Mouse (Mus musculus) activated CD4-positive, CD25-positive, alpha-beta regulatory T cell, adult 4 months (primary cell): ENCODE results near the gene Shisa7. TPM values are rescaled to one million over a fixed set of nuclear protein-coding genes. Genes with fewer than 3 reads are reported as not detected.
"Not testable (repeated sequence)": the region's sequence is repeated elsewhere in the genome, so short reads cannot be mapped to it uniquely, and the experiment has no call there.

ENCODE experiments used
- ATAC-seq: one replicate; pipeline ENCODE4 v1.8.0; 2017
- polyA plus RNA-seq, 2 experiments: library from polyadenylated mRNA; unstranded; fragments of 100-300 nt; shearing (Covaris generic); gene quantifications; one replicate each; pipeline ENCODE4 v1.2.1; 2017

Shisa7 gene
- polyA plus RNA-seq, 2 experiments from 2014 or later = 0.09 TPM; not detected in 1

DNA sequence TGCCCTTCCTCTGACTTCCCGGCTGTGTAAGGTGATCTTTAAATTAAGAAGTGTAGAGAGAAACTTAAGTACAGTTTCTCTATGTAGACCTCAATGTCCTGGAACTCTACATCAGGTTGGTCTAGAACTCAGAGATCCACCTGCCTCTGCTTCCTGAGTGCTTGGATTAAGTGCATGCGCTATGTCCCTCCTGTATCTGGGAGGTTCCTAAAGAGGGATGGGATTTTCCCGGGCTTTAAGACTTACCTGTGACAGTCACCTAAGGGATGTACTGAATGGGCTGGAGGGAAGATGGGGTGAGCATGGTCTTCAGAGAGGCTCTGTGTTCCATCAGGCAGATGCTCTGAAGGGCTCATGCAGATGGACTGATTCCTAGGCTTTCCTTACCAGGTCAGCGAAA, 50.8 kb downstream of the Shisa7 start:
- no peak for ATAC-seq

DNA sequence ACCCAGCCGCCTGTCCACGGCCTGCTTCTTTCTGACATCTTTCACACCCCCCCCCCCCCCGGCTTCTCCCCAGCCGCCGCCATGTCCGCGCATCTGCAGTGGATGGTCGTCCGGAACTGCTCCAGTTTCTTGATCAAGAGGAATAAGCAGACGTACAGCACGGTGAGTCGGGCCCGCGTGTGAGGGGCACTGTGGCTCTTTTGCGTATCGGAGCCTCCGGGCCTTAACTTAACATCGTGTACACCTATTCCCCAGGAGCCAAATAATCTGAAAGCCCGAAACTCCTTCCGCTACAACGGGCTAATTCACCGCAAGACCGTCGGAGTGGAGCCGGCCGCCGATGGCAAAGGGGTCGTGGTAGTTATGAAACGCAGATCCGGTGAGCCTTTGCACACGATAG, 51.2 kb downstream of the Shisa7 start:
- not testable (repeated sequence) for ATAC-seq

DNA sequence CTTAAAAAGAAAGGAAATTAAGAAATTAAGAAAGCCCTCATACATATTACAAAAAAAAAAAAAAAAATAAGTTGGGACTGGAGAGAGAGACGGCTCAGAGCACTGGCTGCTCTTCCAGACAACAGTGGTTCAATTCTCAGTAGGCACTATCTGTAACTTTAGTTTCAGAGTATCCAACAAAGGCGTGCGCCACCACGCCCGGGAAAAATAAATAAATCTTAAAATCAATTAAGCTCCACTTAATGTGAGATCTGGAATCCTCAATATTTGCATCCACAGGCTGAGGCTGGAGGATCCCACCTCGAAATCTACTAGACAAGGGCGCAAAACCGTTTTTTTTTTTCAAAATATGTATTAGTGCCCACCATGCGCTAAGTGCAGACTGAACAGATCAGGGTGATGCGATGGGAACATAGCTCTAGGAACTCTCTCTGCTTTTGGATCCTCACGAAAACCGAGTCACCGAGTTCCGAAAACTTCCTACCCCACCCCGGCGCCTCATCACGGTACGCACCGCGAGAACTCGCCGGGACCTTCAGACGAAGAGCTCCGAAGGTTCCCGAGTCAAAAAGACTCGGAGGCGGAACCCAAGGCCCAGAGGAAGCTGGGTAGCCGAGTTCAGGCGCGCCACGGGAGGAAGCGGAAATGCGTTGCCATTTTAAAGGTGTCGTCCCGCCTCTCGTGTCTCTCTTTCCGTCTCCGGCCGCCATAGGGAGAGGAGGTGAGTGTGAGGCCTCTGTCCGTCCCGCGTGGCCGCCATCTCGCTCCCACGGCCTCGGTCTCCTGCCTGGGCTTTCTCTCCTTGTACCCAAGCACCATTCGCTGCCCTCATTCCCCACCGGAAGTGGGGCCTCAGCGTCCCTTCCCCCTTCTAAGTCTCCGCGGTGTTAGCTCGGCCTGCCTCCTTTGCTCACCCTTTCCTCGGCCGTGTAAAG, 52.0 kb downstream of the Shisa7 start, which contains the start of gene Rpl28:
Rpl28 (plus strand) TSS at position 597 of the 935 bp plus-strand sequence.
- peak; percentile 92 for ATAC-seq

DNA sequence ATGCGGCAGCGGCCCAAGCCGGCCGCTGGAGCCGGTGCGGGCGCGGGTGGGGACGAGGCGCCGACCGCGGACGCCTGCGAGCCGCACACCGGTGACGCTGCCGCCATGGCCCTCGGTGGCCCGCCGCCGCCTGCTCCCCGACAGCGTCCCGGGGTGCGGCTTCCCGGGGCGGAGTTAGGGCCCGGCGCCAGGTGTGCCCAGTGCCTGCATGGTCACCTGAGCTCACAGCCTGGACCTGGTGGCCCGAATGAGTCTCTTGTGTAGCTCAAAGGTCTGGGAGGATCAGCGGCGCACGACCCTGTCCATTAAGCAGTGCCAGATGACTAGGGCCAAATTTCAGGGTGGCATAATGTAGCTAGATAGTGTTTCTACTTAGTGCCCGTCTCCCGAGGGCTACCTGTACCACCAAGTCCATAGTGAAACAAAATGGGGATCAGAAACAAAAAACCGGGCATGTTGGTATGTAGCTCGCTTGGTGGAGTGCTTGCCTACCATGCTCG, 55.0 kb downstream of the Shisa7 start, which contains the start of gene Tmem238:
Tmem238 (minus strand) TSS at position 221 of the 500 bp plus-strand sequence.
- ATAC-seq = no peak

DNA sequence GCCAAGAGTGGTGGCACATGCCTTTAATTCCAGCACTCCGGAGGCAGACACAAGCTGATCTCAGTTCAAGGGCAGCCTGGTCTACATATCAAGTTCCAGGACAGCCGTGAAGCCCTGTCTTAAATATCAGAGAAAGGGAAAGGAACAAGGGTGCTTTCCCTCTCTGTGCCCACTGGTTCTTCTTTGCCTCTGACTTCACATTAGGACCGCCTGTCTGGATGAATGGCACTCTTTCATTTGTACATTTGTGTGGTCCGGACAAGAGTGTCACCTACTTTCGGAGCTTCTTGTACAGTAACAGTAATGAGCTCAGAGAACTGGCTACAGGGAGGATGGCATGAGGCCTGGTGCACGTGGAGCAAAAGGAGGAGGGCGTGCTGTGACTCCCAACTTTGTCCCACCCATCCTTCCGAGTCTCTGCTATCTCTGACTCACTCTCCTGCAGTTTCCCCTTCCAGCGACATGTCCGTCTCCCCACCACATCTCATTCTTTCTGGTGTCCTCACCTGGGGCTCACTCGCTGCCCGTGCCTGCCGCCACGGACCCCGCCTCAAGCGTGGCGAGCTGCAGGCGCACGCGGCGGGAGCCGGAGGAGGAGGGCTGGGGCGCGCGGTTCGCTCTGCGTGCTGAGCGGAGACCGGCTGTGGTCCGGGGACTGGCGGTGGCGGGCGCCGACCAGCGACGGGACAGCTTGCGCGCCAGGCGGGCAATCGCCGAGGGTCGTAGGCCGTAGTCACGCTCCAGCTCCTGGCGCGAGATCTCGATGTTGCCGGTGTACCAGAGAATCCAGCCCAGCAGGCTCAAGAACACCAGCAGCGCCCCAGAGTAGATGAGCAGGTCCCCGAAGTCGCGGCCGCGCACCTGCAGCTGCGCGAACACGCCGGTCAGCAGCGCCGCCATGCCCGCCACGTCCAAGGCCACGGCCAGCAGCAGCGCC, 55.7 kb downstream of the Shisa7 start:
- ATAC-seq = no peak

DNA sequence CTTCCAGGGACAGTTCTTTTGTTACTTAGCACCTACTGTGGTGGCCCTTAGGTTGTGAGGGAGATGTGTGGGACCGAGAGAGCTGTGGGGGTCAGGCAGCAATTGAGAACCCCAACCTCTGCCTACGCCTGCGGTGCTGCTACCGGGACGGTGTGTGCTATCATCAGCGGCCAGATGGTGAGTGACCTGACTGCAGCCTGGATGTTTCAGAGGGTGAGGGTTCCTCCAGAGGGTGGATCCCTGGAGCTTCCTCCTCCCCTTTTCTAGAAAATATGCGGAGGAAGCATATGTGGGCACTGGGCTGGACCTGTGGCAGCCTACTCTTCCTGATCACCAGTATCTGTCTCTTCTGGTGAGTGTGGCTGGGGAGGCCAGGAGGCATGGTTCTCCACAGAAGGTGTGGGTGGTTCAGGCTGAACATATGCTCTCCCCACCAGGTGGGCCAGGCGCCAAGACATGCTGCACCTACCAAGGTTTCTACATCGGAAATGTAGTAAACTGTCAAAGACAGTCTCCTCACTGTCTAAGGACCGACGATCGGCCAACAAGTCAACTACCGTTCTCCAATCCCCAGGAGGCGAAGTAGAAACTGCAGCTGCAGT, 60.7 kb downstream of the Shisa7 start:
- no peak for ATAC-seq

DNA sequence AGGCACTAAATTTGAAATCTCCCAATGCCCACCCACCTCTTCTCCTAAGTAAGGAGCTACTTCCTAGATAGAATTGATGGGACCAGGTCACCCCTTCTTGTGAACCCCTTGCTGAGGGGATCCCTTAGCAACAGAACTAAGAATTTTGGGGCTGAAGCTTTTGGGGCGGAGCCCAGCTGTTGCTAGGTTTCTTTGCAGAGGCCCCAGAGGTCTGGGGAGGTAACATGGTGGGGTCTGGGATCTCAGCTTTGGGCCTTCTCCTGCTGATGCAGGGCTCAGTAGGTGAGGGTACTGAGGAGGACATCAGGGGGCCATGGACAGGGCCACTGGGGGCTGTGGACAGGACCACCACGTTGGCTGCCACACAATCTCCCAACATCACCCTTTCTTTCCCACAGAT, 61.7 kb downstream of the Shisa7 start, which contains the start of the genes Il11 and Tmem190:
Il11 (minus strand) TSS at position 101 of the 400 bp plus-strand sequence.
Tmem190 (plus strand) TSS at position 179 of the 400 bp plus-strand sequence.
- no peak for ATAC-seq

DNA sequence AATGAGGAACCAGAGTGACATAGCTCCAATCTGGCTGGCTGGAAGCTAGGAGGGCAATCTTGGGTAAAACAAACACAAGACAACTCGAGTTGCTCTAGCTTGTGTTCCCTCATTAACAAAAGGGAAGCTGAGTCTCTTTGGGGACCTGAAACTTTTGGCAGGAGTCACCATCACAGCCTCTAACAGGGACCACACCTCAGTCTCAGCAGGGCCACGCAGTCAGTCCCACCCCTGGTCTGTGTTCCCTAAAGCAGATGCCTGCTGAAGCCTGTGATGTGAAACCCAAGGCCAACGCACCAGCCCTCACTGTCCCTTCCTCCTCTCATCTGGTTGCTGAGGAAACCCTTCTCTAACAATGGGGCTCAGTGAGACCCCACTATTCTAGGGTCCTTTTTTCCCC, 62.4 kb downstream of the Shisa7 start:
- no peak for ATAC-seq

DNA sequence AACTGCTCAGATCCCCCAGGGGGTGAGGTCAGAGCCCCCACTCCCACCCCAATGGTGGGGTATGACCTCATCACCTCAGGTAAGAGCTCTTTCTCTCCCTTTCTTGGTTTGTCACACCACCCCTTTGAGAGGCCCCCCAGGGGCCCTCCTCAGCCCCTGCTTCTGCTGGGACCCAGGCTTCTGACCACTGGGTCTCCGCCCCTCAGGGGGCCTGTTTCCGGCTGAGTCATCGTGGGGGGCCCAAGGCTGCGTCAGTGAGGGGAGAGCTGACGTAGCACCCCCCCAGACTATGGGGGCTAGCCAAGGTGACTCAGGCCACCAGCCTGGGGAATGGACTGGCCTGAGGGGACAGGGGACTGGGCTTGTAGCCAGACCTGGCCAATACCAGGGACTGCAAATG, 64.6 kb downstream of the Shisa7 start:
- no peak for ATAC-seq

DNA sequence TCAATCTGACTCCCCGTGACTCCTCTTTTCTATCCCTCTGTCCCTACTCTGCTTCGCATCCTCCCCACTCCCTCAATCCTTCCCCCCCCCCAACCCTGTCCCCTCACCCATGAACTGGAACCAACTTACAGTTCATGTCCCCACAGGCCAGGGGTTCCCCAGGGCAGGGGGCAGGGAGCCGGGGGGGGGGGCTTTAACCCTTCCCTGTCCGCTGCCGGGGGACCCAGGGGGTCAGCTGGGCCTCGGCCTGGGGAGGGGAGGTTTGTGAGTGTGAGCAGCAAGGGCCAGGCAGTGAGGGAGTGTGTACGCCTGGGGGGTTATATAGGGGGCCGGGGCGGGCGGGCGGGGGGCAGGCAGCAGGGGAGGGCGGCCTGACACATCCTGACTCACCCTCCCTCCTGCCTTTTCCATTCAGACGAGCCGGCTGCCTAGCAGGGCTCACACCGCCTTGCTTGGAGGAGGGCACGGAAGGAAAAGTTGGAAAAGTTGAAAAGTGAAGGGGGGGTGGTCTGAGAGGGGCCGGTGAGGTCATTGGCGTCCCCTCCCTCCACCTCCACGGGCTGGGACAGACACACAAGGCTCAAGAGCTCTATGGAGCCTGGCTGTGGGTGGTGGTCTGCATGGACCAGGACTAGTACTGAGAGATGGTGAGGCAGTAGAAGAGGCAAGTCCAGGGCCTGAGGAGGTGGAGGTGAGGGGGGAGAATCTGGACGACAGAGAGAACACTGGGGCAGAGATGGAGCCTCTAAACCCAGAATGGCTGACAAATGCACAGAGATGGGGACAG, 66.5 kb downstream of the Shisa7 start:
- no peak for ATAC-seq

DNA sequence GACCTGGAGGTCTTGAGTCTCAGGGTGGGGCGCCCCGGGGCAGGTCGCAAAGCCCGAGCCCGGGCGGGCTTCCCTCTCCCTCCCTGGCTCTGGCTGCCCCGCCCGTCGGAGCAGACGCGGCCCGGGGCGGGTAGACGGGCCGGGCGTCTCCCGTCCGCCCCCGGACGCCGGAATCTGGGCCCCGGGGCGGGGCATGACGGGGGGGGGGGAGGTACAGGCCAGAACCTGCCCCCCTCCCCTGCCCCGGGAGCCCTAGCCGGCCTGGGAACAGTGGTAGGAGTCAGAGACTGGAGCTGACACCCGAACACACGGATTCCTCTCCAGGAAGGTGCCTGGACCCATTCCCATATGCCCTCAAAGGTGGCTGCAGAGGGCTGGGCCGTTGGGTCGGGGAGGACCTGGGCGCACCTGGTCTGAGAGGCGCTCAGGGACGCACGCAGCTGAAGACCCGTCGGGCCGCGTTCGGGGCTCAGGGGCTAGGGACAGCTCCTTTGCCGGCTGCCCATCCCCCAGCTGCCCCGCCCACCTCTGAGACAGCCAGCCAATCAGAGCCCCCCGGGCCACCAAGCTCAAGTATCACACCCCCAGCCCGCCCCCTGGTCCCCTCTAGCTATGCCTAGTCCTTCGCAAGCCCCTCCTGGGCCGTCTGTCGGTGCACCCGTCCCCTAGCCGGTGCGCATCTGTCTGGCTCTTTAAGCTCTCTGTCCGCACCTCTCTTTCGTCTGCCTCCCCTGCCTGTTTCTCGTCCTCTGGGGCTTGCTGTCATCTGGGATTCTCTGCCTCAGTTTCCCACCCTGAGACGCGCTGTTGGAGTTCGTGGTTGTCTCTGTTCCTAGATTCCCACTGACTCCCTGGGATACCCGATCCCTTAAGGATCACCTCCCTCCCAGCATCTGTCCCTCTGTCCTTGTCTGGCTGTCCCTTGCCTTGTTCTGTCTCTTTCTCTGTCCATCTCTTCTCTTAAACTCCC, 67.3 kb downstream of the Shisa7 start:
- peak; percentile 32 for ATAC-seq

DNA sequence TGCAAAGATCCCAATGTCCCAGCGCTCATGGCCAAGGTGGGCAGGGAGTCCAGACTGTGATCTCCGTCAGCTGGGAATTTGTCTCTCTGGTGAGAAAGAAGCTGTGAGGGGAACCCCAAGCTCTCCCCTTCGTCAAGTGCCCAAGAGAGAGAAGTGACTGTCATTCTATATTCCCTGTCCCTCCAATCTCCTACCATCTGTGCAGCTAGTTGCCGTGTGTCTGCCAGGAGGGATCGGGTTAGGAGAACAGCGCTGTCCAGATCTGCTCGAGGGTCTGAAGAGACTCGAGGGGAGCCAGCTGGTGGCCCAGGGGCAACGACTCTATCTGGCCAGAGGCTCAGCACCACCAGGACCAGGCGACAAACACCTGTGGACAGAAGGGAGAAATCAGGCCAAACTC, 68.4 kb downstream of the Shisa7 start:
- ATAC-seq = no peak

Other genes starting within 250 kb of the Shisa7 start
- not detected for gene Ptprh, start 240.7 kb downstream of the Shisa7 start, polyA plus RNA-seq
- 1 to 10 TPM; 3.0 to 4.1 TPM for gene Tmem86b, start 213.3 kb downstream of the Shisa7 start, polyA plus RNA-seq
- 10 to 100 TPM; 10.6 to 11.1 TPM for gene Ppp6r1, start 185.7 kb downstream of the Shisa7 start, polyA plus RNA-seq
- gene Hspbp1, start 159.6 kb downstream of the Shisa7 start, polyA plus RNA-seq = 10 to 100 TPM; 38.9 to 60.9 TPM
- gene Brsk1, start 154.1 kb downstream of the Shisa7 start, polyA plus RNA-seq = not detected
- not detected for gene Tmem150b, start 119.4 kb downstream of the Shisa7 start, polyA plus RNA-seq
- gene Kmt5c, start 104.6 kb downstream of the Shisa7 start, polyA plus RNA-seq = 10 to 100 TPM; 19.7 to 28.9 TPM
- gene Cox6b2, start 91.6 kb downstream of the Shisa7 start, polyA plus RNA-seq = 1 to 10 TPM; 2.1 to 4.5 TPM
- gene Fam71e2, start 73.4 kb downstream of the Shisa7 start, polyA plus RNA-seq = not detected
- gene Il11, start 61.8 kb downstream of the Shisa7 start, polyA plus RNA-seq = not detected
- gene Tmem190, start 61.8 kb downstream of the Shisa7 start, polyA plus RNA-seq = not detected
- 1 to 10 TPM in 1 of 2 experiments, not detected in 1; 1.2 TPM for gene Tmem238, start 55.0 kb downstream of the Shisa7 start, polyA plus RNA-seq
- gene Rpl28, start 51.8 kb downstream of the Shisa7 start, polyA plus RNA-seq = 100 to 1,000 TPM; 460 to 740 TPM
- 10 to 100 TPM; 39.3 to 43.6 TPM for gene Ube2s, start 32.1 kb downstream of the Shisa7 start, polyA plus RNA-seq
- gene Isoc2b, start 25.6 kb upstream of the Shisa7 start, polyA plus RNA-seq = 10 to 100 TPM; 34.4 to 50.2 TPM
- gene Isoc2a, start 32.5 kb upstream of the Shisa7 start, polyA plus RNA-seq = under 1 TPM; 0.20 to 0.69 TPM
- gene Gm36210, start 61.8 kb upstream of the Shisa7 start, polyA plus RNA-seq = not detected
- gene Zfp628, start 70.5 kb upstream of the Shisa7 start, polyA plus RNA-seq = 1 to 10 TPM; 1.9 TPM
- not detected for gene Nat14, start 77.3 kb upstream of the Shisa7 start, polyA plus RNA-seq
- under 1 TPM in 1 of 2 experiments, not detected in 1; 0.10 TPM for gene Ssc5d, start 81.1 kb upstream of the Shisa7 start, polyA plus RNA-seq
- not detected for gene Sbk2, start 119.7 kb upstream of the Shisa7 start, polyA plus RNA-seq
- gene Sbk3, start 126.5 kb upstream of the Shisa7 start, polyA plus RNA-seq = not detected
- 1 to 10 TPM; 2.9 to 5.3 TPM for gene Zfp579, start 151.5 kb upstream of the Shisa7 start, polyA plus RNA-seq
- gene Zfp524, start 169.7 kb upstream of the Shisa7 start, polyA plus RNA-seq = 10 to 100 TPM; 33.3 to 55.4 TPM
- 10 to 100 TPM in 1 of 2 experiments, 1 to 10 TPM in 1; 8.1 to 10.1 TPM for gene Fiz1, start 170.0 kb upstream of the Shisa7 start, polyA plus RNA-seq
- 10 to 100 TPM in 1 of 2 experiments, 1 to 10 TPM in 1; 5.6 to 19.0 TPM for gene Gm44973, start 170.8 kb upstream of the Shisa7 start, polyA plus RNA-seq
- 1 to 10 TPM; 3.5 to 5.3 TPM for gene Zfp865, start 175.7 kb upstream of the Shisa7 start, polyA plus RNA-seq
- gene Ccdc106, start 175.9 kb upstream of the Shisa7 start, polyA plus RNA-seq = under 1 TPM in 1 of 2 experiments, not detected in 1; 0.60 TPM
- gene 4632433K11Rik, start 189.4 kb upstream of the Shisa7 start, polyA plus RNA-seq = not detected
- 1 to 10 TPM; 2.5 to 3.1 TPM for gene Zfp784, start 193.8 kb upstream of the Shisa7 start, polyA plus RNA-seq
- 1 to 10 TPM; 1.2 to 2.8 TPM for gene Zfp580, start 206.8 kb upstream of the Shisa7 start, polyA plus RNA-seq
- gene U2af2, start 217.4 kb upstream of the Shisa7 start, polyA plus RNA-seq = 10 to 100 TPM; 24.2 to 30.1 TPM
- 1 to 10 TPM; 7.0 to 8.3 TPM for gene Epn1, start 235.5 kb upstream of the Shisa7 start, polyA plus RNA-seq